Mouse (Mus musculus) megakaryocyte, embryonic 14.5 days (primary cell): ENCODE measurements around the gene Lrch1.

Source experiments
- FLI1 ChIP-seq: IDR thresholded peaks from 2 replicates; pipeline ENCODE4 v1.6.1; 2012; ENCODE audit warnings: low read length, inconsistent platforms, mixed read lengths
- GATA1 ChIP-seq: IDR thresholded peaks from 3 replicates; pipeline ENCODE4 v1.6.1; 2012; ENCODE audit warnings: mixed read lengths, low read length, inconsistent platforms, borderline replicate concordance

GRCm38 (mm10) chr14:74736850-74737249, 210.8 kb downstream of the Lrch1 start:
- TF ChIP-seq GATA1 (no peak), FLI1 (no peak)
